Mouse (Mus musculus) liver, embryonic 15.5 days (tissue): ENCODE data around the gene Ucn2. TPM values are rescaled to one million over a fixed set of nuclear protein-coding genes. Genes with fewer than 3 reads are reported as not detected.

Source experiments
- ATAC-seq: fragments of 200-750 bp; cut with Nextera tagmentation; 2 replicates; pipeline ENCODE4 v1.8.0; 2017; ENCODE audit warnings: moderate number of reproducible peaks, mild to moderate bottlenecking, moderate library complexity; ENCODE audit not compliant: insufficient read depth
- H3K27ac ChIP-seq: fragments of 300-500 bp; sonication (generic); replicated peaks from 2 replicates; pipeline ENCODE4 v1.5.1; 2015; ENCODE audit warnings: mild to moderate bottlenecking, inconsistent platforms
- H3K27me3 ChIP-seq: fragments of 300-500 bp; sonication (generic); 2 replicates; pipeline ENCODE4 v1.6.1; 2015; ENCODE audit warnings: mild to moderate bottlenecking, inconsistent platforms
- H3K36me3 ChIP-seq: fragments of 300-500 bp; sonication (generic); replicated peaks from 2 replicates; pipeline ENCODE4 v1.6.1; 2015; ENCODE audit warnings: moderate library complexity, mild to moderate bottlenecking, inconsistent platforms
- H3K4me1 ChIP-seq: fragments of 300-500 bp; sonication (generic); replicated peaks from 2 replicates; pipeline ENCODE4 v1.6.1; 2015; ENCODE audit warnings: inconsistent platforms
- H3K4me2 ChIP-seq: fragments of 300-500 bp; sonication (generic); 2 replicates; pipeline ENCODE4 v1.6.1; 2015; ENCODE audit warnings: moderate library complexity, mild to moderate bottlenecking, inconsistent platforms
- H3K4me3 ChIP-seq: fragments of 300-500 bp; sonication (generic); replicated peaks from 2 replicates; pipeline ENCODE4 v1.5.1; 2015; ENCODE audit warnings: mild to moderate bottlenecking, inconsistent platforms
- H3K9ac ChIP-seq: fragments of 300-500 bp; sonication (generic); 2 replicates; pipeline ENCODE4 v1.6.1; 2015; ENCODE audit warnings: moderate library complexity, mild to moderate bottlenecking, inconsistent platforms
- H3K9me3 ChIP-seq: fragments of 300-500 bp; sonication (generic); replicated peaks from 2 replicates; pipeline ENCODE4 v1.6.1; 2016; ENCODE audit warnings: inconsistent platforms
- WGBS: fragments of 180-500 bp; shearing (Covaris S2); methylation state at CpG from one replicate; pipeline ENCODE4 v1.1.7; 2015; ENCODE audit warnings: mixed read lengths; ENCODE audit not compliant: insufficient replicate concordance; 5-methylcytosine and 5-hydroxymethylcytosine counted together
- microRNA counts: library from miRNA; unstranded; fragments of <30 nt; microRNA quantifications from one replicate; lab custom pipeline; 2016
- microRNA-seq: library from miRNA; unstranded; fragments of <30 nt; microRNA quantifications from one replicate; pipeline ENCODE4, GENCODE M21; 2016
- polyA plus RNA-seq: library from polyadenylated mRNA; unstranded; fragments of >200 nt; fragmentation: Nextera tagmentation; extraction: Ambion mirVana; gene quantifications from 2 replicates; pipeline ENCODE4 v1.2.1, GENCODE M21; 2015

Gene Ucn2
- polyA plus RNA-seq, 1 experiment from 2014 or later = 0.07 TPM

- Histone ChIP-seq H3K27ac (no peak overlapping the region), H3K27me3 (peaks cover under 1% of the 10 kb centered on the region; the same call in 1 of the 2 replicates), H3K4me1 (peaks cover 11% of the 10 kb centered on the region), H3K9me3 (no peaks in the 10 kb centered on the region), H3K4me2 (peak overlapping the region; percentile 5; the same call in 1 of the 2 replicates), H3K36me3 (no peaks in the 10 kb centered on the region), H3K4me3 (no peak overlapping the region), H3K9ac (no peak overlapping the region)
- WGBS = 49% methylated on average over 6 of the region's 6 CpGs
- ATAC-seq = no peak
Observed at GRCm38 (mm10) chr9:109032435-109032834, 46.6 kb downstream of the Ucn2 start.

MicroRNA genes within 50 kb of the gene (microRNA counts, 519-probe panel; counts per million panel counts)
- not detected for microRNA mmu-miR-711 (lab: Ali Mortazavi, UCI)

Small RNA genes within 50 kb of the gene (microRNA-seq; reads per million reads assigned to microRNA genes)
- not detected for gene Mir711

Other genes starting within 250 kb of the Ucn2 start
- gene Ip6k2, start 202.2 kb upstream of the Ucn2 start, polyA plus RNA-seq = 11.6 and 12.9 TPM in 2 replicates
- gene Nckipsd, start 177.6 kb upstream of the Ucn2 start, polyA plus RNA-seq = 3.9 and 9.1 TPM in 2 replicates
- 0.15 and 0.16 TPM in 2 replicates for gene Celsr3, start 159.7 kb upstream of the Ucn2 start, polyA plus RNA-seq
- 6.3 and 6.5 TPM in 2 replicates for gene Slc26a6, start 132.7 kb upstream of the Ucn2 start, polyA plus RNA-seq
- not detected in 2 replicates for gene Tmem89, start 71.4 kb upstream of the Ucn2 start, polyA plus RNA-seq
- gene Uqcrc1, start 49.4 kb upstream of the Ucn2 start, polyA plus RNA-seq = 316 and 353 TPM in 2 replicates
- 0.33 and 0.60 TPM in 2 replicates for gene Col7a1, start 32.4 kb upstream of the Ucn2 start, polyA plus RNA-seq
- 3.9 and 4.5 TPM in 2 replicates for gene Pfkfb4, start 5.8 kb downstream of the Ucn2 start, polyA plus RNA-seq
- 23.1 and 23.6 TPM in 2 replicates for gene Shisa5, start 52.6 kb downstream of the Ucn2 start, polyA plus RNA-seq
- 8.6 and 9.8 TPM in 2 replicates for gene Trex1, start 73.7 kb downstream of the Ucn2 start, polyA plus RNA-seq
- 9.2 and 12.6 TPM in 2 replicates for gene Atrip, start 88.1 kb downstream of the Ucn2 start, polyA plus RNA-seq
- gene Ccdc51, start 96.5 kb downstream of the Ucn2 start, polyA plus RNA-seq = 11.4 and 12.0 TPM in 2 replicates
- 249 and 328 TPM in 2 replicates for gene Tma7, start 96.6 kb downstream of the Ucn2 start, polyA plus RNA-seq
- 3.5 and 5.8 TPM in 2 replicates for gene Plxnb1, start 109.4 kb downstream of the Ucn2 start, polyA plus RNA-seq
- gene Fbxw21, start 176.0 kb downstream of the Ucn2 start, polyA plus RNA-seq = 0.05 TPM in 1 of 2 replicates, not detected in the other
- not detected in 2 replicates for gene Fbxw13, start 210.0 kb downstream of the Ucn2 start, polyA plus RNA-seq
- gene Fbxw20, start 248.7 kb downstream of the Ucn2 start, polyA plus RNA-seq = not detected in 2 replicates